Mouse (Mus musculus) heart, embryonic 14.5 days (tissue): ENCODE data around the gene Gzmg. TPM values are rescaled to one million over a fixed set of nuclear protein-coding genes. Genes with fewer than 3 reads are reported as not detected.
"Not testable (repeated sequence)": the region's sequence is repeated elsewhere in the genome, so short reads cannot be mapped to it uniquely, and the experiment has no call there.

Experiments
- ATAC-seq: fragments of 200-750 bp; cut with Nextera tagmentation; 2 replicates; pipeline ENCODE4 v1.8.0; 2017; ENCODE audit warnings: low read depth, moderate TSS enrichment; ENCODE audit not compliant: insufficient number of reproducible peaks, insufficient read depth, low FRiP score
- H3K27ac ChIP-seq, 2 experiments: fragments of 200-500 bp in 1 of 2; fragments of 300-500 bp in 1 of 2; sonication (generic) in 1 of 2; replicated peaks in 1 of 2; 2 replicates each; pipeline ENCODE4 v1.5.1; 2012 to 2014; ENCODE audit warnings: low read depth in 2 of 2, low read length in 2 of 2, control low read depth in 1 of 2, mild to moderate bottlenecking in 1 of 2, mixed read lengths in 1 of 2; ENCODE audit not compliant: control insufficient read depth in 1 of 2, insufficient read depth in 1 of 2
- H3K27me3 ChIP-seq: fragments of 300-500 bp; sonication (generic); 2 replicates; pipeline ENCODE4 v1.6.1; 2014; ENCODE audit warnings: mild to moderate bottlenecking, low read length, control low read depth; ENCODE audit not compliant: control insufficient read depth, insufficient read depth
- H3K36me3 ChIP-seq: fragments of 300-500 bp; sonication (generic); 2 replicates; pipeline ENCODE4 v1.6.1; 2014; ENCODE audit warnings: mild to moderate bottlenecking, control low read depth, low read length, mixed read lengths; ENCODE audit not compliant: control insufficient read depth, insufficient read depth
- H3K4me1 ChIP-seq, 2 experiments: fragments of 200-500 bp in 1 of 2; fragments of 300-500 bp in 1 of 2; sonication (generic) in 1 of 2; 2 replicates each; pipeline ENCODE4 v1.6.1; 2012 to 2014; ENCODE audit warnings: low read length in 2 of 2, control low read depth in 1 of 2, mixed read lengths in 1 of 2; ENCODE audit not compliant: control insufficient read depth in 2 of 2, insufficient read depth in 2 of 2
- H3K4me2 ChIP-seq: fragments of 300-500 bp; sonication (generic); 2 replicates; pipeline ENCODE4 v1.6.1; 2014; ENCODE audit warnings: mild to moderate bottlenecking, low read length
- H3K4me3 ChIP-seq, 2 experiments: fragments of 200-500 bp in 1 of 2; fragments of 300-500 bp in 1 of 2; sonication (generic) in 1 of 2; 2 replicates each; pipeline ENCODE4 v1.5.1; 2012 to 2014; ENCODE audit warnings: low read length in 2 of 2, mild to moderate bottlenecking in 2 of 2, control low read depth in 1 of 2, low read depth in 1 of 2, moderate library complexity in 1 of 2; ENCODE audit not compliant: control insufficient read depth in 1 of 2, insufficient read depth in 1 of 2
- H3K9ac ChIP-seq: fragments of 300-500 bp; sonication (generic); 2 replicates; pipeline ENCODE4 v1.6.1; 2014; ENCODE audit warnings: mild to moderate bottlenecking, low read length
- H3K9me3 ChIP-seq: fragments of 300-500 bp; sonication (generic); 2 replicates; pipeline ENCODE4 v1.6.1; 2016; ENCODE audit warnings: low read length, control low read depth; ENCODE audit not compliant: control insufficient read depth
- WGBS: fragments of 180-500 bp; shearing (Covaris S2); extraction: QIAGEN DNeasy Blood & Tissue Kit; methylation state at CpG from one replicate; pipeline ENCODE4 v1.1.7; 2014; 5-methylcytosine and 5-hydroxymethylcytosine counted together
- polyA plus RNA-seq: library from polyadenylated mRNA; unstranded; fragments of >200 nt; fragmentation: Nextera tagmentation; extraction: Ambion mirVana; gene quantifications from 2 replicates; pipeline ENCODE4 v1.2.1, GENCODE M21; 2014

Gene Gzmg
- polyA plus RNA-seq, 1 experiment from 2014 or later, result not detected

- 83% methylated on average over 3 of the region's 3 CpGs for WGBS
- H3K9me3 ChIP-seq, result no peaks in the 10 kb centered on the region
- no peak overlapping the region for H3K9ac ChIP-seq
- no peak overlapping the region for H3K4me3 ChIP-seq
- no peak overlapping the region for H3K27ac ChIP-seq
- no peak for ATAC-seq
- no peak overlapping the region for H3K4me2 ChIP-seq
- H3K27me3 ChIP-seq, result no peaks in the 10 kb centered on the region
- no peaks in the 10 kb centered on the region for H3K36me3 ChIP-seq
- H3K4me1 ChIP-seq, result no peaks in the 10 kb centered on the region
These were observed 35.9 kb downstream of the Gzmg start for GRCm38 (mm10) chr14:56123516-56123915.

GRCm38 (mm10) chr14:56120525-56120924, 38.9 kb downstream of the Gzmg start, which contains the start of gene Gzme:
TSS of gene Gzme (minus strand) at chr14:56120625.
- no peak for ATAC-seq
- Histone ChIP-seq H3K27me3 (no peaks in the 10 kb centered on the region), H3K36me3 (no peaks in the 10 kb centered on the region), H3K27ac (no peak within 1 kb of the TSS), H3K4me3 (no peak within 1 kb of the TSS), H3K9me3 (no peaks in the 10 kb centered on the region), H3K4me2 (no peak within 1 kb of the TSS), H3K4me1 (no peaks in the 10 kb centered on the region; a peak in 1 of 4 replicates), H3K9ac (no peak within 1 kb of the TSS)

GRCm38 (mm10) chr14:56115531-56116310, 43.7 kb downstream of the Gzmg start:
- not testable (repeated sequence) for H3K9ac ChIP-seq, H3K4me2 ChIP-seq, H3K36me3 ChIP-seq, H3K27ac ChIP-seq, H3K27me3 ChIP-seq, H3K4me1 ChIP-seq, H3K9me3 ChIP-seq, ATAC-seq, H3K4me3 ChIP-seq
- 87% methylated on average over 33 of the region's 33 CpGs for WGBS

Other genes with a start within 250 kb of the Gzmg start
- gene Cma1, start 214.9 kb downstream of the Gzmg start, polyA plus RNA-seq, result 2.6 and 3.5 TPM in 2 replicates
- not detected in 2 replicates for gene Cma2, start 208.6 kb downstream of the Gzmg start, polyA plus RNA-seq
- gene Mcpt1, start 141.6 kb downstream of the Gzmg start, polyA plus RNA-seq, result not detected in 2 replicates
- gene Mcpt9, start 129.1 kb downstream of the Gzmg start, polyA plus RNA-seq, result not detected in 2 replicates
- gene Mcpt2, start 117.5 kb downstream of the Gzmg start, polyA plus RNA-seq, result not detected in 2 replicates
- 0.49 and 0.90 TPM in 2 replicates for gene Mcpt4, start 97.3 kb downstream of the Gzmg start, polyA plus RNA-seq
- gene Mcpt8, start 74.3 kb downstream of the Gzmg start, polyA plus RNA-seq, result 0.42 and 0.50 TPM in 2 replicates
- gene Ctsg, start 57.0 kb downstream of the Gzmg start, polyA plus RNA-seq, result 0.40 and 0.41 TPM in 2 replicates
- not detected in 2 replicates for gene Gzme, start 39.0 kb downstream of the Gzmg start, polyA plus RNA-seq
- gene Gzmd, start 27.0 kb downstream of the Gzmg start, polyA plus RNA-seq, result not detected in 2 replicates
- gene Gzmn, start 15.0 kb upstream of the Gzmg start, polyA plus RNA-seq, result not detected in 2 replicates
- gene Gzmf, start 51.8 kb upstream of the Gzmg start, polyA plus RNA-seq, result not detected in 2 replicates
- not detected in 2 replicates for gene Gzmc, start 75.1 kb upstream of the Gzmg start, polyA plus RNA-seq
- gene Gzmb, start 102.7 kb upstream of the Gzmg start, polyA plus RNA-seq, result not detected in 2 replicates
- not detected in 2 replicates for gene Atp12a, start 205.5 kb upstream of the Gzmg start, polyA plus RNA-seq
- 3.6 and 3.7 TPM in 2 replicates for gene Rnf17, start 243.0 kb upstream of the Gzmg start, polyA plus RNA-seq